Mouse (Mus musculus) small intestine, adult 2 months (tissue): ENCODE data around the gene Apobec4. TPM values are rescaled to one million over a fixed set of nuclear protein-coding genes. Genes with fewer than 3 reads are reported as not detected.

ENCODE experiments used
- H3K27ac ChIP-seq: fragments of 200-500 bp; 2 replicates; pipeline ENCODE4 v1.5.1; 2012; ENCODE audit warnings: low read depth, low read length, control low read depth, inconsistent platforms; ENCODE audit not compliant: insufficient read depth
- H3K27me3 ChIP-seq: fragments of 200-500 bp; 2 replicates; pipeline ENCODE4 v1.6.1; 2012; ENCODE audit warnings: mild to moderate bottlenecking, moderate library complexity, low read length, inconsistent platforms; ENCODE audit not compliant: control insufficient read depth, insufficient read depth
- H3K36me3 ChIP-seq: fragments of 200-500 bp; 2 replicates; pipeline ENCODE4 v1.6.1; 2012; ENCODE audit warnings: mild to moderate bottlenecking, low read length, control low read depth, inconsistent platforms; ENCODE audit not compliant: control insufficient read depth, insufficient read depth
- H3K4me1 ChIP-seq: fragments of 200-500 bp; 2 replicates; pipeline ENCODE4 v1.6.1; 2012; ENCODE audit warnings: low read length, inconsistent platforms, mixed read lengths; ENCODE audit not compliant: control insufficient read depth, insufficient read depth, insufficient read length
- H3K4me3 ChIP-seq: fragments of 200-500 bp; 2 replicates; pipeline ENCODE4 v1.5.1; 2012; ENCODE audit warnings: low read depth, mild to moderate bottlenecking, control low read depth, inconsistent platforms, low read length, moderate library complexity
- CTCF ChIP-seq: fragments of 200-500 bp; IDR thresholded peaks from 2 replicates; pipeline ENCODE4 v1.5.1; 2012; ENCODE audit warnings: low read depth, mild to moderate bottlenecking, control low read depth, inconsistent platforms, low read length, moderate library complexity, mixed read lengths; ENCODE audit not compliant: insufficient replicate concordance, insufficient read length; ENCODE audit errors: extremely low read depth
- POLR2A ChIP-seq: fragments of 200-500 bp; IDR thresholded peaks from 2 replicates; pipeline ENCODE4 v1.6.1; 2012; ENCODE audit warnings: low read depth, mild to moderate bottlenecking, control low read depth, inconsistent platforms, low read length, moderate library complexity
- WGBS: fragments of 180-500 bp; shearing (Covaris S2); methylation state at CpG from one replicate; pipeline ENCODE4 v1.1.7; 2018; 5-methylcytosine and 5-hydroxymethylcytosine counted together
- polyA plus RNA-seq: library from polyadenylated mRNA; depleted of rRNA; stranded (reverse); fragments of >200 nt; gene quantifications from 2 replicates; pipeline ENCODE4 v1.2.3, GENCODE M21; 2012

The Apobec4 gene
- polyA plus RNA-seq, 1 experiment = not detected

GRCm38 (mm10) chr1:152714405-152714804 is 35.9 kb upstream of the Apobec4 start:
- 93% methylated on average over 3 of the region's 3 CpGs for WGBS
- Histone ChIP-seq H3K27me3 (no peaks in the 10 kb centered on the region), H3K27ac (no peak overlapping the region), H3K36me3 (no peaks in the 10 kb centered on the region), H3K4me3 (no peak overlapping the region), H3K4me1 (no peaks in the 10 kb centered on the region)
- no peak for TF ChIP-seq CTCF
- no peak for TF ChIP-seq POLR2A

DNA sequence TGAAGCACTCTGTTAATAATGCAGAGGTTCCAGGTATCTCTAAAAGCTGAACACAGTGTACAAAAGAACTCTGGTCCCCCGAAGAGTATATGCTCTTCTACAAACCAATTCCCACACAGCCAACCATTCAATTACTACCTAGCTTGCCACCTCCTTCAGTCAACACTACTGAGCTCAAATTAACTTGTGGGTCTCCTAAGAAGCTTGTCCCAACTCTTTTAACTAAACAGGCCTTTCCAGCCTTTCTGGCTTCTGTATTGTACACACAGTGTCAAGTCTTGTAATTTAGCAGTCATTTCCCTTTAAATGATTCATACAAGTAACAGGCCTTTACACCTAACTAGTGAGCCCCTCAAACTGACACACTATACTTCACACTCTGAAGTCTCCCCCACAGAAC is 33.0 kb upstream of the Apobec4 start:
- H3K36me3 ChIP-seq = no peaks in the 10 kb centered on the region
- no peaks in the 10 kb centered on the region; the same call in 1 of the 2 replicates for H3K4me1 ChIP-seq
- WGBS = 47% methylated on average over 1 of the region's 1 CpGs
- H3K27me3 ChIP-seq = no peaks in the 10 kb centered on the region
- no peak overlapping the region for H3K27ac ChIP-seq
- no peak overlapping the region for H3K4me3 ChIP-seq
- TF ChIP-seq POLR2A (no peak), CTCF (no peak)

DNA sequence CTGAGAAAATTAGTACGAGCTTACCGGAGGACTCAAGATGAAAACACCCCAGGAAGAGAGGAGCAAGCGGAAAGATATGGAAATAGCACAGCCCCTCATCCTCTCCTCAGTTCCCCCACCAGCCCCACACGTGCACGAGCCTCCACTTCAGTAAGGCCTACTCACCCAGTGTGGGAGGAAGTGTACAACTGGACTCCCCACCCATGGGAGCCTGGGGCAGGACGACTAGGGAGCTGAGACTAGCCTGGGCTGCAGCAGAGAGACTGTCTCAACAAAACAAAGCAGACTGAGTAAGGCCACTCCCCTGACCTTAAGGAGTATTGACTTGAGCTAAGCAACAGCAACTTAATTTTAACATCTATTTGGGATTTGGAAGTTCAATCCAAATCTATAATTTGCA is 32.2 kb upstream of the Apobec4 start:
- H3K36me3 ChIP-seq = no peaks in the 10 kb centered on the region
- H3K27me3 ChIP-seq = no peaks in the 10 kb centered on the region
- no peaks in the 10 kb centered on the region; the same call in 1 of the 2 replicates for H3K4me1 ChIP-seq
- 50% methylated on average over 6 of the region's 6 CpGs for WGBS
- no peak overlapping the region for H3K27ac ChIP-seq
- H3K4me3 ChIP-seq = no peak overlapping the region
- TF ChIP-seq CTCF = no peak
- TF ChIP-seq POLR2A = no peak

- TF ChIP-seq CTCF = no peak
- no peak for TF ChIP-seq POLR2A
- Histone ChIP-seq H3K27ac (no peak overlapping the region), H3K27me3 (no peaks in the 10 kb centered on the region), H3K36me3 (no peaks in the 10 kb centered on the region), H3K4me1 (no peaks in the 10 kb centered on the region; the same call in 1 of the 2 replicates), H3K4me3 (no peak overlapping the region)
- WGBS = 32% methylated on average over 4 of the region's 4 CpGs
Measured at GRCm38 (mm10) chr1:152720969-152721368, 29.4 kb upstream of the Apobec4 start.

DNA sequence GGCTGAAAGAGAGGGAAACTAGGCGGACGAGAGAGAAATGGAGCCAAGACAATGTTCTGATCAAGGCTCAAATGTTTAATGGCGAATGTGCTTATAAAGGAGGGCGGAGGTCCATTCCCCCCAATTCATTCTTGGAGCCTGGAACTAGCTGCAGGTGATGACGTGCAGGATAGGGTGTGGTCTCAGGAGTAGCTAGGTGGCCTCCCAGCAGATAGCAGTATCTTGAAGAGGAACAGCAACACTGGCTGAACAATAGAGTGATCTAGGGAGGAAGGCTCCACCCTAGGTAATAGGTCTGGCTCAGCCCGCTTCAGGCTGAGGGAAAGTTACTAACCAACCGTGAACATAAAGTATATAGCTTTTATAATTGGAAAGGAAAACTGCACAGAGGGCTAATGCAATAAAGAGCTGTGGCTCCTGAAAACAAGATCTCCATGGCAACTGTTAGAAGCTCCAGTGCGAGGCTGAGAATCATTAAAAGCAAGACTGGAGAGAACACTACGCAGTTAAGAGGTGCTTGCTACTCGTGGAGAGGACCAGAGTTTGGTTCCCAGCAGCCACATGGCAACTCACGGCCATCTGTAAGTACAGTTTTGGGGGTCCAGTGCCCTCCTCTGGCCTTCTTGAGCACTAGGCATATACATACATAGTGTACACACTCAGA is 28.7 kb upstream of the Apobec4 start:
- 59% methylated on average over 11 of the region's 11 CpGs for WGBS

DNA sequence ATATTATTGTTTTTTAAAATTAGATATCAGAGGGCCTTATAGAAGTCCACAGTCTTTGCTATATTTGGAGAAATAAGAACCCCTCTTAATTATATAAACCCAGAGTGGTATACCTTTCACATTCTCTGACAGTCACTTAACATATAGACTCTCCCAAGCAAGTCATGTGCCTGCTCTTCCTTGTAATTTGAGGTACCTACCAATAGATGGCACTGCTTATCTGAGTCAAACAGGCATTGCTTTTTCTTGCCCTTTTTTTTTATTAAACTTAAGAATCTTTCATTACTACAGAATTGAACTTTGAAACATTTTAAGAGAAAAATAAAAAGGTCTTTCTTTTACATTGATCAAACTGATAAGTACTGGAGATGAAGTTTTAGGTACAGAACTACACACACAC is 26.1 kb upstream of the Apobec4 start:
- TF ChIP-seq CTCF (no peak), POLR2A (no peak)
- Histone ChIP-seq H3K27ac (no peak overlapping the region), H3K4me1 (no peaks in the 10 kb centered on the region; the same call in 1 of the 2 replicates), H3K4me3 (no peak overlapping the region), H3K36me3 (no peaks in the 10 kb centered on the region), H3K27me3 (no peaks in the 10 kb centered on the region)

More for the DNA sequence above, 28.7 kb upstream of the Apobec4 start:
- H3K27me3 ChIP-seq = no peaks in the 10 kb centered on the region
- no peaks in the 10 kb centered on the region; the same call in 1 of the 2 replicates for H3K4me1 ChIP-seq
- no peak overlapping the region for H3K27ac ChIP-seq
- H3K4me3 ChIP-seq = no peak overlapping the region
- H3K36me3 ChIP-seq = no peaks in the 10 kb centered on the region
- TF ChIP-seq POLR2A = no peak

DNA sequence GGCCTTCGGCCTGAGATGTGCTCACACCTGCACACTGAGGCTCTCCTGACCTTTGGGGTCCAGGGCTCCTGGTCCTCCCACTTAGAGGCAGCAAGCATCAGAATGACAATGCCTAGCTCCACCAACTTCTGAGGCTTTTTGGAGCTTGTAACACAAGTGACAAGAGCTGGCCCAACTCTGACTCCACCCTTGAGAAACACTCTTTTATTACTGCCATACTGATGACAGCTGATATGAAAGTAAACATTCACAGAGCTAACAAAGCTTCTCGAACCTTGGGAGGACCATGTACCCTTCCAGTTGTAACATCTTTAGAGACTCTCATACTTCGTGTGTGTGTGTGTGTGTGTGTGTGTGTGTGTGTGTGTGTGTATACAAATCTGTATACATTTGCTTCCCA is 24.3 kb upstream of the Apobec4 start:
- no peaks in the 10 kb centered on the region for H3K36me3 ChIP-seq
- TF ChIP-seq CTCF (no peak), POLR2A (no peak)
- no peak overlapping the region for H3K4me3 ChIP-seq
- no peaks in the 10 kb centered on the region for H3K27me3 ChIP-seq
- 28% methylated on average over 3 of the region's 3 CpGs for WGBS
- no peak overlapping the region for H3K27ac ChIP-seq
- H3K4me1 ChIP-seq = no peaks in the 10 kb centered on the region; the same call in 1 of the 2 replicates

DNA sequence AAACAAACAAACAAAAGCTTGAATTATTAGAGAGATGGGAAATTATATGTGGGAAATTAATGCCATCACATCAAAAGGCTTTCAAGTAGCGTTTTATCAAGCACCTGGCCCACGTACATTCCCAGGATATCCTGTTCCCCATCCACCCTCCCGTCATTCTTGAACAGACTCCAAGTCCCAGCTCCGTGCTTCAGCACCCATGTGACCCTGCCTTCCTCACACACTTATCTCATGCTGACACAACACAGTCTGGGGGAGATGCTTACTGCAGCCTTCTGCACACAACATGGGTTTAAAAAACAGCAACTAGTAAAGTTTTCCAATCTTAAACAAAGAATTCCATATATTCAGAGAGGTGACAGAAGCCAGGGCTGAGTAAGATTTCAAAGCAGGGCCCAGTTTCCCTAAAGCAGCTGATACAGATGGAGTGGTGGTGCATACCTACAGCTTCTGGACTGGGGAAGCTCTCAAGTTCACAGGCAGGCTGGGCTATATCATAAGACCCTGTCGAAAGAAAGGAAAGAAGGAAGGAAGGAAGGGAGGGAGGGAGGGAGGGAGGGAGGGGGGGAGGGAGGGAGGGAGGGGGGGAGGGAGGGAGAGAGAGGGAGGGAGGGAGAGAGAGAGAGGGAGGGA is 22.6 kb upstream of the Apobec4 start:
- no peaks in the 10 kb centered on the region for H3K27me3 ChIP-seq
- H3K4me3 ChIP-seq = no peak overlapping the region
- WGBS = 7% methylated on average over 4 of the region's 5 CpGs
- no peak for TF ChIP-seq CTCF
- TF ChIP-seq POLR2A = no peak
- no peaks in the 10 kb centered on the region; the same call in 1 of the 2 replicates for H3K4me1 ChIP-seq
- H3K36me3 ChIP-seq = no peaks in the 10 kb centered on the region
- H3K27ac ChIP-seq = no peak overlapping the region
